Mouse (Mus musculus): ENCODE data around the gene Fam3b.
A peak's percentile ranks its signal among the peaks of the same experiment; 100 is the strongest.

Gene Fam3b

DNA sequence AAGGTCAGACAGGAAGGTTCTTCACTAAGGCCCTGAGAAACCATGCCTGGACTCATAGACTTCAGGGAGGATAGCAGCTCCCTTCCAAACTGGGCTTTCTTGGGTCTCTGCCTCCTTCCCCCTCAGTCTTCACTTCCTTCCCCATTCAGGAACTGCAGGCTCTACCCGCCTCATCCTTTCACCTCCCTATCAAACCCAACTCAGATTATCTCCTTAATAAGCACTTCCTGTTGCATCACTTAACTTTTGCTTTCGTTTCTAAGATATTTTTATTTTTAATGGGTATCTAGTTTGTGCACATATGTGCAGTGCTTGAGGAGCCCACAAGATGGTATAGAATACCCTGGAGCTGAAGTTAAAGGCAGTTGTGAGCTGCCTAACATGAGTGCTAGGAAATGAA is 36.0 kb downstream of the Fam3b start:
- DNase-seq: no peak

GRCm38 (mm10) chr16:97476524-97476923 is 38.1 kb downstream of the Fam3b start:
- no peak for DNase-seq

DNA sequence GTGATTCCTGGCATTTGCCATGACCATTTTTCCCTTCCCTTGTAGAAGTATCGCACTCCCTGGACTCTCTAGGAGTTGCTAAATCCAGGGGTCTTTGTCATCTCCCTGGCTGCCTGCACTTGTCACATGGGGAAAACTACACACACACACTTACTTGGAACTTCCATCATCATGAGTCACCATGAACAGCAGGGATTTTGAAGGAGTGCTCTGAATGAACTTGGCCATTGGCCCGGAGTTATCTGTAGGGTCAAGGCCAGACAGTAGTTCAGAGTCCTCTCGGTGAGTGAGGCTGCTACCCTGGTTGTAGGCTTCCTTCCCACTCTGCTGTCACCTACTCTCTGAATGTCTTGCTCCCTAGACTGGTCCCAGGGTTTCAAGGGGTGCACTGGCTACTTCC is 39.0 kb downstream of the Fam3b start:
- no peak for DNase-seq

DNA sequence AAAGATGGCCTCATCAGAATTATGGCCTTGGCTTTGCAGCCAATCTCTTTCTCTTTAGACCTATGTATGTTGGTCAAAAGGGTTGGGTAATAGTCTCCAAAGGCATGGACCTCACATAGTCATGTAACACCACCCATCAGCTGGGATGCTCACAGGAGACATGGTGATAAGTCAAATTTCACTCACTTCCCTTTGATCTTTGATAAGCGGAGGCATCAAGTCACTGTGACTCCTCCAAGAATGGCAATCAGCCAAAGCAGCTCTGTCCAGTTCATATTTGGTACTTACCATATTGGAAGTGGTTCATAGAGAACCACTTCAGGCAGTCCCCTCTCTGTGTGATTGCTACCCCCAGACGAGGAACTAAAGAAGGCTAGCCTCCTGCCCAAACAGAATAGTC is 39.9 kb downstream of the Fam3b start:
- no peak for DNase-seq

- DNase-seq: no peak
These were observed 46.4 kb downstream of the Fam3b start for GRCm38 (mm10) chr16:97467993-97468791.

- no peak for DNase-seq
These were observed 47.1 kb downstream of the Fam3b start for GRCm38 (mm10) chr16:97467472-97467871.

- DNase-seq: no peak
These were observed 48.2 kb downstream of the Fam3b start for GRCm38 (mm10) chr16:97466182-97466957.

GRCm38 (mm10) chr16:97462481-97463181 is 52.0 kb downstream of the Fam3b start, which contains the start of gene Mx1:
Gene Mx1 (minus strand): TSS chr16:97462907.
- no peak for DNase-seq

DNA sequence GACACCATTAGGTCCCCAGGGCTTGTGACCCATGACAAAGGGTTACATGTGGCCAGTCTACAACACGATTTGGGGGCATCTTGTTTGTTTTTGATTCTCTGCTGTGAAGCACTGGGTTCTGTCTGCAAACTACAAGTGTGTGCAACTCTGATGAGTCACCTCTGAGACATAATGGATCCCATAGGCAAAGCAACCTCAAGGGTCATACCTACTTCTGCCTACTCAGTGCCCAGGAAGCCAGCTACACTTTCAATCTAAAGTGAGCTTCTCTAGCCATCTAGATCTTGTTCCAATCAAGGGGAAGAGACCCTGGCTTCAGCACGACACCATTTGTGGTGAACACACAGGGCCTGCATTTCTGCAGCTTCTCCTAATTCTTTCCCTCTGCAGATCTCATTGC is 53.3 kb downstream of the Fam3b start:
- DNase-seq: no peak

GRCm38 (mm10) chr16:97459831-97460230 is 54.8 kb downstream of the Fam3b start:
- no peak for DNase-seq

GRCm38 (mm10) chr16:97447386-97447785 is 67.2 kb downstream of the Fam3b start:
- DNase-seq: no peak

DNA sequence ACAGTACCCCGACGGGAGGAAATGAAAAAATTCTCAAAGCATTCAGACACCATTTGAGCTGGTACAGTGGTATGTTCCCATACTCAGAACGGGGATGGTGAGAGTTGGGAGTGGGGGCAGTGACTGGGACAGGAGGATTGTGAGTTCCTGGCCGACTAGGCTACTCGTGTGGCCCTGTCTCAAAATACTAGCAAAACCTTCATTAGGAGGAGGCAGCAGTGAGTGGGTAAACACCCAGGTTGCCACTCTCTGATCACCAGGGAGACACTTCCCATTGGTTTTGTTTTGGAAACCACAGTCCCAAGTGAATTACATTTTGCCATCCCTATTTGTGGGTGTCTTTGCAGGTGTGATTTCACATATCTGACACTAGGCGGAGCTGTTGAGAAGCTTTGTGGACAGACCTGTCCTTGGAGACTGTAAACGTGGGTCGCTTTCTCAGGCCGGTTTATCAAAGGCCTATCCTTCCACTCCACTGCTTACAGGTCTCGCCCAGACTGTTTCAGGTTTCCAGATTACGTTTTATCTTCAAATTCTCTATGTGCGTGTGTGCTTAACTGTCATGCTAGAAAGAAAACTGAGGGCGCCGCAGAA is 70.8 kb downstream of the Fam3b start:
- DNase-seq: peak; percentile 60

DNA sequence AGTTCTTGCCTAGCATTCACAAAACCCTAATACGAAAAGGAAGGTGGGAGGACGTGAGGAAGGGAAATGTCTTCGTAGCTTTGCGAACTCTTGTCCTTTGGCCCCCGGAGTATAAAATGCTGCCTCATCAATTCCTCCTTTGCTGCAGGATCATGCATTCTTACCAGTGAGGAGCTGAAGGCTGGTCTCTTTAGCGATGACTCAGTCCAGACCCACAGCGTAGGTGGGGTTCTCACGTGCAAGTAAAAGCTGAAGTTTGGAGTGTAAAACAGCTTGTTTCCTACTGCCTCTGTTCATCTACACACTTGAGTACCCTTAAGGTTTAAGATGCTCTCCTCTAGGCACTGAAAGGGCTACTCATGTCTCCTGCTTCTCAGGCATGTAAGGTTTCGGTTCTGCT is 72.6 kb downstream of the Fam3b start:
- DNase-seq: no peak

DNA sequence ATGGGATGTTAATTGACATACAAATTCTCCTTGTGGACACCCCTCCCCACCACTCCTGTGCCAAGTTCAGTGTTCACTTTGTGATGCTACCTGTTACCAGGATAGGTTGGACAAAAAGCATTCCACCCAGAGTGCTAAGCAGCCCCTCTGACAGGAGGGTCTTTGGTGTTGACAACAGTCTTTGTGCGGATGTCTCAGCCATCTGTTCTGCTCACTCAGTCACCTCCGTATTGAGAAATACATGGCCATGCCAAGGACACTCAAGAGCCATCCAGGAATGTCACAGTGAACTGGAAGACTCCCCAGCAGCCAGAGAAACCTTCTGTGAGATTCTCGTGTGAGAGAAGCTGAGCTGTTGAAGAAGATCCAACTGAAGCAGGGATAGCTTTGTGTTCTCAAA is 76.4 kb downstream of the Fam3b start:
- no peak for DNase-seq

DNA sequence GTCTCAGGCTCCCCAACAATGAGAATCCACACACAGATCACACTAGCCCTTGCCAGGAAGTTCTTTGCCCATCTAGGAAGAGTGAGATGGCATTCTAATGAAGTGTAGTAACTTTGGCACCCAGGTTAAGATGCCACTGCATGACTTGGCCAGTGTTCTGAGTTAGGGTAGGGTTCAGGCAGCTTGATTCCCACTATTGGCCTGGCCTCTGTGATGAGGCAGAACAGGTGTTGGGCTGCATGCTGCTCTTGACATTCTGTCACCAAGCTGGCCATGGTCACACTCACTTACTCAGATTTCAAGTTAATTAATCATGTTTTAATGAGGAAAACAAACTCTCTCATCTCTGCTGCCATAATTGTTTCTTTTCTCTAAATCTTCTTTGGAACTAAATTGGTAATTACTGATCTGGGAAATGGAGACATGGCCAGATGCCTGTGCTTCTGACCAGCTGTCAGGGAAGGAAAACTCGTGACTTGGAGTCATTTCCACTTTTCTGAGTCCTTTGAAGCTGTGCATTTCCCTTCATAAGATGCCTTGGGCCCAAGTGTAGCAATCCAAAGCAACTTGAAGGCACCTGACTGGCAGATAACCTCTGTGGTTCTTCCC is 77.1 kb downstream of the Fam3b start:
- DNase-seq: no peak

DNA sequence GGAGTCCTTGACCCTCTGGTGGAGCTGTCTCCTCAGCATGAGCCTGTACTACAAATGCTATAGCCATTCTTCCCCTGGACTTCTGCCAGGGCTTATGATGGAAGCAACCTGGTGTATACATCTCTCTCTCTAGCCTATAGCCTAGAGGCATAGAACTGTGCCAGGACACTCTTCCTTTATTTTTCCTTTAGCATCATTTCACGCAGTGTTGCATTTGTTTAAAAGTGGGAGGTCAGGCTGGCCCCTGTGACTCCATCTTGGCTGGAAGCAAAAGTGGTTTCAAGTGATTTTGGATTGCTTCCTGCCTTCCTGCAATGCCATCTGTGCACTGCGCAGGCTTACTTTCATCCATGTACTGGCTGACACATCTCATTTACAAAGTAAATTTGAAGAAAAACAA is 80.4 kb downstream of the Fam3b start:
- no peak for DNase-seq

DNA sequence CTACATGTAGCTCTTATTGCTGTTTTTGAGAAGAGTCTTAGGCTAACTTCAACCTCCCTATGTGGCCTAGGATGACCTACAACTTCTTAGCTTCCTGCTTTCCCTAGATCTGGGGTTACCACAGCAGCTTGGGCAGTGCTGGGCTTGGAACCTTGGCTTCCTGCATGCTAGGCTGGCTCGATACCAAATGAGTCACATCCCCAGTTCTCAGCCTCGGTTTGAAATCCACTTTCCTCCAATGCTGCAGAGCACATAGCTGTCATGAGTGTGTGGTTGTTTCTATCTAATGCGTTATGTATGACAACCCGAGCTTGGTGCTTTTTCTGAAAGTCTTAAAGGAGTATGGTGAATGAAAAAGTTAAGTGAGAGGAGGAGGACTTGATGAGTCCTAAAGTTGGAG is 83.3 kb downstream of the Fam3b start:
- peak; percentile 45 for DNase-seq

- DNase-seq: no peak
These were observed 84.5 kb downstream of the Fam3b start for GRCm38 (mm10) chr16:97430091-97430490.

GRCm38 (mm10) chr16:97428026-97428425 is 86.6 kb downstream of the Fam3b start:
- DNase-seq: no peak

GRCm38 (mm10) chr16:97423627-97424026 is 91.0 kb downstream of the Fam3b start:
- no peak for DNase-seq

DNA sequence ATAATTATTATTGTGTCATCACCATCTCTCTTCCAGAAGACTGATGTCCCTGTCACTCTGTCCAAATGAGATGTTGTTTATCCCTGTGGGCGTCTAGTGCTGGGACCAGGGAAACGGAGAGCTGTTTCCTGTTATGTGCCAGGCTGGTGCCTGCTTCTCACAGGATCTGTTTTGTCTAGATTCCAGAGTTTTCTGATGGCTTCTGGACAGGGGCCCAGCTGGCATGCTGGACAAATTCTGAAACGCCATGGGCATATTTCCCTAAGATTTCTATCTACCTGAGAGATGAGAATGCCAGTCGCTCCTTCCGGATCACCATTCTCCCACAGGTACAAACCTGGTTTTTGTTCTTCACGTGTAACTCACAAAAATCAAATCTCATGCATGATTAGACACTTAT is 92.9 kb downstream of the Fam3b start:
- DNase-seq: no peak
